Mouse (Mus musculus): Measurements from ENCODE around the gene Nat8f7. TPM values are rescaled to one million over a fixed set of nuclear protein-coding genes. Genes with fewer than 3 reads are reported as not detected.

The Nat8f7 gene
- not detected for polyA plus RNA-seq (2017; shearing (Covaris generic))

GRCm38 (mm10) chr6:85713105-85713504 is at the start of gene Nat8f7:
TSS of gene Nat8f7 (minus strand) at chr6:85713205.

Other genes starting within 250 kb of the Nat8f7 start
- not detected for gene Fbxo41, start 210.2 kb downstream of the Nat8f7 start, polyA plus RNA-seq (2017; shearing (Covaris generic))
- gene Egr4, start 199.6 kb downstream of the Nat8f7 start, polyA plus RNA-seq (2017; shearing (Covaris generic)): 0.57 TPM
- gene Alms1, start 125.7 kb downstream of the Nat8f7 start, polyA plus RNA-seq (2017; shearing (Covaris generic)): 1.6 TPM
- not detected for gene Nat8f3, start 52.5 kb upstream of the Nat8f7 start, polyA plus RNA-seq (2017; shearing (Covaris generic))
- not detected for gene Nat8f6, start 107.7 kb upstream of the Nat8f7 start, polyA plus RNA-seq (2017; shearing (Covaris generic))
- gene Nat8f5, start 107.8 kb upstream of the Nat8f7 start, polyA plus RNA-seq (2017; shearing (Covaris generic)): not detected
- not detected for gene Nat8, start 118.9 kb upstream of the Nat8f7 start, polyA plus RNA-seq (2017; shearing (Covaris generic))
- gene Nat8f2, start 156.0 kb upstream of the Nat8f7 start, polyA plus RNA-seq (2017; shearing (Covaris generic)): not detected
- gene Nat8f4, start 191.7 kb upstream of the Nat8f7 start, polyA plus RNA-seq (2017; shearing (Covaris generic)): 1.9 TPM
- gene Tprkb, start 198.7 kb upstream of the Nat8f7 start, polyA plus RNA-seq (2017; shearing (Covaris generic)): 18.3 TPM
- 1.9 TPM for gene Nat8f1, start 202.5 kb upstream of the Nat8f7 start, polyA plus RNA-seq (2017; shearing (Covaris generic))
- 215 TPM for gene Dusp11, start 248.5 kb upstream of the Nat8f7 start, polyA plus RNA-seq (2017; shearing (Covaris generic))

Measured in effector memory CD4-positive, alpha-beta T cell, adult 5 months (primary cell).